In the genomic region with DNA sequence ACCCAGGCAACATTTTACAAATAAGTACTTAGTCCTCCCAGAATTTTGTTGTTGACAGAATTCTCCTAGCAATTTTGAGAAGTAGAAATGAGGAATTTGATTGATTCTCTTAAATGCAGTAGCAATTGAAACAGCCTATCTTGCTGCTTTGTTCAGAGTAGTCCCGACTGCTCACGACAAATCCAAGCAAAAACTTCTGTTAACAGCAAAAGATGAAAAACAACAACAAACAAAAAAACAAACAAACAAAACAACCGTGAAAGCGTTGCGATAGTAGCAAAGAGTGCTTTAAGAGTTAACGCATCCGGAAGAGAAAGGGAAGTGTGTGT, we compare ENCODE assay signal across 8 mouse cellular contexts. TPM values are rescaled to one million over a fixed set of nuclear protein-coding genes. Genes with fewer than 3 reads are reported as not detected.
DNase-seq lines count a peak whose midpoint lies in the region; ATAC-seq and TF ChIP-seq lines count a peak whose summit lies in the region.

No protein-coding gene starts in this region.

- no peaks in the 10 kb centered on the region for H3K27me3 ChIP-seq in heart, embryonic 10.5 days (ENCODE audit: insufficient read depth, poor library complexity, severe bottlenecking)
- no peaks in the 10 kb centered on the region for H3K27me3 ChIP-seq in CH12.LX (replicated peaks)
- H3K27me3 ChIP-seq in forebrain, embryonic 16.5 days (replicated peaks; ENCODE audit: control insufficient read depth, insufficient read depth, low read length), result no peaks in the 10 kb centered on the region
- no peaks in the 10 kb centered on the region for H3K27me3 ChIP-seq in liver, embryonic 16.5 days (ENCODE audit: control insufficient read depth, insufficient read depth, low read depth, low read length)

- no peaks in the 10 kb centered on the region for H3K9me3 ChIP-seq in heart, embryonic 10.5 days
- H3K9me3 ChIP-seq in CH12.LX (replicated peaks; ENCODE audit: low read length), result no peaks in the 10 kb centered on the region
- H3K9me3 ChIP-seq in forebrain, embryonic 16.5 days (ENCODE audit: control insufficient read depth, low read length), result no peaks in the 10 kb centered on the region
- H3K9me3 ChIP-seq in liver, embryonic 16.5 days (replicated peaks; ENCODE audit: control insufficient read depth, low read length), result no peaks in the 10 kb centered on the region

- no peak for TF ChIP-seq CTCF in CH12.LX (conservative IDR thresholded peaks at IDR 0.05 in 1 of 2, IDR thresholded peaks at IDR 0.05 in 1 of 2; ENCODE audit: low read depth in 2 of 2, low read length in 2 of 2)

- in situ Hi-C loops in CH12.LX (cut with MboI; ENCODE audit: low pct_ligation_motif_present, low pct_unique_long_range_greater_than_20kb, low sequenced_read_pairs), result loop anchor here (5.0 kb wide), 1 partner anchor 36 kb away; no protein-coding TSS in a partner anchor

- H3K36me3 ChIP-seq in heart, embryonic 10.5 days, result no peaks in the 10 kb centered on the region
- no peaks in the 10 kb centered on the region for H3K36me3 ChIP-seq in CH12.LX (replicated peaks in 1 of 2; ENCODE audit: control insufficient read depth in 1 of 2, insufficient read depth in 1 of 2, low read length in 1 of 2)
- no peaks in the 10 kb centered on the region for H3K36me3 ChIP-seq in forebrain, embryonic 16.5 days (ENCODE audit: control insufficient read depth, insufficient read depth)
- no peaks in the 10 kb centered on the region for H3K36me3 ChIP-seq in liver, embryonic 16.5 days (ENCODE audit: control insufficient read depth, insufficient read depth)

- H3K4me2 ChIP-seq in CH12.LX (ENCODE audit: insufficient read depth, low read depth, poor library complexity, severe bottlenecking), result peak overlapping the region; percentile 94
- peak overlapping the region; percentile 55 for H3K4me2 ChIP-seq in forebrain, embryonic 16.5 days (ENCODE audit: low read length)
- peak overlapping the region; percentile 70 for H3K4me2 ChIP-seq in liver, embryonic 16.5 days (ENCODE audit: low read depth, low read length)

- peak overlapping the region; percentile 80 for H3K9ac ChIP-seq in CH12.LX (ENCODE audit: insufficient read depth, low read depth)
- H3K9ac ChIP-seq in forebrain, embryonic 16.5 days (replicated peaks; ENCODE audit: low read depth, low read length), result peak overlapping the region; percentile 42; the same call in 1 of the 2 replicates
- H3K9ac ChIP-seq in liver, embryonic 16.5 days (ENCODE audit: low read depth, low read length), result peak overlapping the region; percentile 58

- dilution Hi-C loops in CH12.LX (cut with MboI; ENCODE audit: extremely low pct_ligation_motif_present, extremely low pct_unique_long_range_greater_than_20kb, low sequenced_read_pairs), result no loop called here

- WGBS in heart, embryonic 10.5 days, result 1% methylated on average over 7 of the region's 7 CpGs
- WGBS in forebrain, embryonic 16.5 days, result 0% methylated on average over 7 of the region's 7 CpGs
- 1% methylated on average over 7 of the region's 7 CpGs for WGBS in liver, embryonic 16.5 days (ENCODE audit: insufficient replicate concordance)

- H3K4me3 ChIP-seq in heart, embryonic 10.5 days, result peak overlapping the region; percentile 57
- peak overlapping the region; percentile 38 to 44 (median 41) for H3K4me3 ChIP-seq in CH12.LX (replicated peaks in 1 of 3; ENCODE audit: low read depth in 2 of 3, low read length in 2 of 3, poor library complexity in 1 of 3)
- peak overlapping the region; percentile 45 for H3K4me3 ChIP-seq in forebrain, embryonic 16.5 days (replicated peaks; ENCODE audit: low read length)
- peak overlapping the region; percentile 61 for H3K4me3 ChIP-seq in liver, embryonic 16.5 days (ENCODE audit: low read depth, low read length)

- peak; percentile 51; the same call in 1 of the 2 replicates for ATAC-seq in forebrain, embryonic 16.5 days
- ATAC-seq in liver, embryonic 16.5 days (ENCODE audit: low read depth), result no peak; the same call in 1 of the 2 replicates

- no peak for TF ChIP-seq POLR2A in CH12.LX (IDR thresholded peaks at IDR 0.05; ENCODE audit: low read depth, low read length)

- no peak for TF ChIP-seq RAD21 in CH12.LX (IDR thresholded peaks at IDR 0.05; ENCODE audit: low read depth, low read length)

- peak overlapping the region; percentile 91 for H3K27ac ChIP-seq in heart, embryonic 10.5 days
- no peak overlapping the region for H3K27ac ChIP-seq in CH12.LX (ENCODE audit: insufficient read depth, low read depth)
- H3K27ac ChIP-seq in forebrain, embryonic 16.5 days (ENCODE audit: low read length), result peak overlapping the region; percentile 65; the same call in 1 of the 2 replicates
- H3K27ac ChIP-seq in liver, embryonic 16.5 days (ENCODE audit: low read length), result peak overlapping the region; percentile 69

- no peak for DNase-seq in heart, embryonic 10.5 days (ENCODE audit: low spot score)
- DNase-seq in heart, adult 18-20 months, result no peak
- no peak for DNase-seq in CH12.LX (ENCODE audit: extremely low read depth)
- no peak for DNase-seq in adrenal gland, adult (ENCODE audit: inconsistent age in 2 of 2, low spot score in 1 of 2)
- no peak for DNase-seq in adrenal gland, postnatal 25 days
- DNase-seq in adrenal gland, postnatal 4 days (ENCODE audit: low spot score in 2 of 2), result no peak

- no peaks in the 10 kb centered on the region for H3K79me2 ChIP-seq in CH12.LX (replicated peaks; ENCODE audit: control insufficient read depth, extremely low read depth, insufficient read depth, poor library complexity, severe bottlenecking)

- TF ChIP-seq EP300 in CH12.LX (IDR thresholded peaks at IDR 0.05; ENCODE audit: low read length), result peak; percentile 52

- H3K4me1 ChIP-seq in heart, embryonic 10.5 days, result peaks cover 7% of the 10 kb centered on the region
- H3K4me1 ChIP-seq in CH12.LX (ENCODE audit: control insufficient read depth in 1 of 2, insufficient read depth in 2 of 2), result peaks cover 4 to 45% of the 10 kb centered on the region in 2 experiments
- peaks cover 12% of the 10 kb centered on the region for H3K4me1 ChIP-seq in forebrain, embryonic 16.5 days (replicated peaks; ENCODE audit: control insufficient read depth, insufficient read depth, low read length)
- H3K4me1 ChIP-seq in liver, embryonic 16.5 days (ENCODE audit: control insufficient read depth, low read depth, low read length), result peaks cover 28% of the 10 kb centered on the region

TF ChIP-seq in CH12.LX, 34 proteins besides CTCF, POLR2A, EP300 and RAD21:
- 0 out of 2 replicates have a peak, but pooled peaks have one; percentile 47 for TF ChIP-seq MXI1 (IDR thresholded peaks at IDR 0.05; ENCODE audit: low read depth, low read length)
- no peak for TF ChIP-seq JUN (IDR thresholded peaks at IDR 0.05; ENCODE audit: insufficient read depth, low read depth, low read length)
- peak; percentile 20; the same call in 1 of the 2 replicates for TF ChIP-seq SIN3A (IDR thresholded peaks at IDR 0.05; ENCODE audit: low read length)
- 0 out of 2 replicates have a peak, but pooled peaks have one; percentile 40 for TF ChIP-seq MAFK (IDR thresholded peaks at IDR 0.05; ENCODE audit: insufficient replicate concordance, low read length)
- peak; percentile 95; the same call in 1 of the 2 replicates for TF ChIP-seq CHD1 (IDR thresholded peaks at IDR 0.05; ENCODE audit: low read depth, low read length)
- TF ChIP-seq MAX (IDR thresholded peaks at IDR 0.05; ENCODE audit: low read length), result 0 out of 2 replicates have a peak, but pooled peaks have one; percentile 49
- peak; percentile 94 for TF ChIP-seq ELF1 (IDR thresholded peaks at IDR 0.05; ENCODE audit: low read depth, low read length)
- TF ChIP-seq ETS1 (conservative IDR thresholded peaks at IDR 0.05; ENCODE audit: low read depth, low read length), result no peak
- 0 out of 2 replicates have a peak, but pooled peaks have one; percentile 22 for TF ChIP-seq KAT2A (IDR thresholded peaks at IDR 0.05; ENCODE audit: insufficient replicate concordance, low read length)

RNA-seq across cellular contexts. Expression of a gene that starts 21.2 kb away (rescaled TPM):
- polyA plus RNA-seq in heart, embryonic 10.5 days (2016; fragmentation: Nextera tagmentation; extraction: Ambion mirVana), result 0.22 and 0.31 TPM in 2 replicates
- total RNA-seq in heart, adult 18-20 months (2021), result under 1 TPM; 0.07 to 0.15 TPM
- total RNA-seq in CH12.LX (2012; rRNA removed) (1.4 and 1.5 TPM in 2 replicates), CH12.LX (2014; rRNA removed) (1.4 and 2.1 TPM in 2 replicates)
- polyA plus RNA-seq in CH12.LX (2012; ENCODE audit: insufficient read length, low read depth), result 1.3 and 1.6 TPM in 2 replicates
- 0.63 TPM in 1 of 2 replicates, not detected in the other for polyA plus RNA-seq in forebrain, embryonic 16.5 days (2015; fragmentation: Nextera tagmentation; extraction: Ambion mirVana)
- 0.08 and 0.21 TPM in 2 replicates for polyA plus RNA-seq in liver, embryonic 16.5 days (2015; fragmentation: Nextera tagmentation; extraction: Ambion mirVana)
- 0.19 and 1.1 TPM in 2 replicates for total RNA-seq in adrenal gland, postnatal 25 days (2021)
- total RNA-seq in adrenal gland, postnatal 4 days (2021), result 1 to 10 TPM in 1 of 2 experiments, under 1 TPM in 1; 0.34 to 1.0 TPM

RNA-seq across cellular contexts. Expression of a gene that starts 21.3 kb away (rescaled TPM):
- 11.2 and 12.1 TPM in 2 replicates for polyA plus RNA-seq in heart, embryonic 10.5 days (2016; fragmentation: Nextera tagmentation; extraction: Ambion mirVana)
- 1 to 10 TPM; 1.8 to 1.9 TPM for total RNA-seq in heart, adult 18-20 months (2021)
- total RNA-seq in CH12.LX (2012; rRNA removed), result 5.3 and 6.8 TPM in 2 replicates
- total RNA-seq in CH12.LX (2014; rRNA removed), result 5.6 and 6.3 TPM in 2 replicates
- polyA plus RNA-seq in CH12.LX (2012; ENCODE audit: insufficient read length, low read depth), result 4.8 and 6.1 TPM in 2 replicates
- 7.4 and 7.7 TPM in 2 replicates for polyA plus RNA-seq in forebrain, embryonic 16.5 days (2015; fragmentation: Nextera tagmentation; extraction: Ambion mirVana)
- polyA plus RNA-seq in liver, embryonic 16.5 days (2015; fragmentation: Nextera tagmentation; extraction: Ambion mirVana), result 3.9 and 4.4 TPM in 2 replicates
- total RNA-seq in adrenal gland, postnatal 25 days (2021), result 2.0 and 3.2 TPM in 2 replicates
- 1 to 10 TPM; 3.2 to 6.1 TPM for total RNA-seq in adrenal gland, postnatal 4 days (2021)
